Mouse (Mus musculus): ENCODE results near the gene Tmem274.
"Not testable (repeated sequence)": the region's sequence is repeated elsewhere in the genome, so short reads cannot be mapped to it uniquely, and the experiment has no call there.

Gene Tmem274

GRCm38 (mm10) chr4:149477078-149477477 lies at the start of gene Tmem274:
Gene Tmem274, plus strand, starts transcription at chr4:149477378.
- DNase-seq: no peak

- DNase-seq: no peak
These were observed 47.6 kb upstream of the Tmem274 start for GRCm38 (mm10) chr4:149429592-149429991.

- DNase-seq: not testable (repeated sequence)
These were observed 45.3 kb upstream of the Tmem274 start for GRCm38 (mm10) chr4:149431887-149432286.

GRCm38 (mm10) chr4:149440576-149440975 lies 36.6 kb upstream of the Tmem274 start:
- DNase-seq: no peak

- no peak for DNase-seq
These were observed 34.7 kb upstream of the Tmem274 start for GRCm38 (mm10) chr4:149442436-149442835.

- no peak for DNase-seq
These were observed 32.7 kb upstream of the Tmem274 start for GRCm38 (mm10) chr4:149444465-149444864.

- DNase-seq: peak; percentile 89
These were observed 32.0 kb upstream of the Tmem274 start for GRCm38 (mm10) chr4:149444964-149445701.

- peak; percentile 56 for DNase-seq
These were observed 31.3 kb upstream of the Tmem274 start for GRCm38 (mm10) chr4:149445868-149446267.

GRCm38 (mm10) chr4:149446309-149446708 lies 30.9 kb upstream of the Tmem274 start:
- DNase-seq: no peak

- no peak for DNase-seq
These were observed 26.5 kb upstream of the Tmem274 start for GRCm38 (mm10) chr4:149450636-149451035.

- DNase-seq: peak; percentile 86
These were observed 23.5 kb upstream of the Tmem274 start for GRCm38 (mm10) chr4:149453656-149454055.

GRCm38 (mm10) chr4:149454263-149454662 lies 22.9 kb upstream of the Tmem274 start:
- DNase-seq: no peak

- DNase-seq: no peak
These were observed 22.3 kb upstream of the Tmem274 start, which contains the start of gene Rbp7 for GRCm38 (mm10) chr4:149454879-149455278. Gene Rbp7, minus strand, starts transcription at chr4:149454978.

- DNase-seq: not testable (repeated sequence)
These were observed 20.0 kb upstream of the Tmem274 start for GRCm38 (mm10) chr4:149457163-149457562.

GRCm38 (mm10) chr4:149457831-149458430 lies 19.2 kb upstream of the Tmem274 start:
- DNase-seq: no peak

- no peak for DNase-seq
These were observed 18.7 kb upstream of the Tmem274 start for GRCm38 (mm10) chr4:149458526-149458925.

GRCm38 (mm10) chr4:149459425-149459824 lies 17.8 kb upstream of the Tmem274 start:
- no peak for DNase-seq

- not testable (repeated sequence) for DNase-seq
These were observed 16.7 kb upstream of the Tmem274 start for GRCm38 (mm10) chr4:149460475-149460874.

GRCm38 (mm10) chr4:149461579-149462304 lies 15.4 kb upstream of the Tmem274 start:
- DNase-seq: peak; percentile 49

- DNase-seq: no peak
These were observed 14.7 kb upstream of the Tmem274 start for GRCm38 (mm10) chr4:149462305-149462971.

GRCm38 (mm10) chr4:149463435-149463950 lies 13.7 kb upstream of the Tmem274 start:
- peak; percentile 30 for DNase-seq

- peak; percentile 87 for DNase-seq
These were observed 7.6 kb upstream of the Tmem274 start for GRCm38 (mm10) chr4:149469557-149469956.

GRCm38 (mm10) chr4:149475096-149475495 lies 2.1 kb upstream of the Tmem274 start:
- DNase-seq: no peak
